In the genomic region with DNA sequence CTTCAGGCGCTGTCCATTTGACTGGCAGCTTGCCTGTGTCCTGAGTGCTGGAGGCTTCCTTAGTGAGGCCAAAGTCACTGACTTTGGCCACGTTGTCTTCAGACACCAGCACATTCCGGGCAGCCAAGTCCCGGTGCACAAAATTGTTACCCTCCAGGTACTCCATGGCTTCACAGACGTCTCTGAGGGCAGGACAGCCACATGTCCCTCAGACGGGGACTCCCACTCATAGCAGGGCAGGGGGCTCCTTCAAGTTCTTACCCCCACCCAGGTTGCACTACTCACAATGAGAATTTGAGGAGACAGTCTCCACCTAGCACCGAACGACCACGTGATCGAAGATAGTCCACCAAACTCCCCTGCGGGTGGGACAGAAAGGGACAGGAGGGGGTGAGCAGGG, we compare ENCODE assay signal across 27 mouse cellular contexts. TPM values are rescaled to one million over a fixed set of nuclear protein-coding genes. Genes with fewer than 3 reads are reported as not detected.
DNase-seq lines count a peak whose midpoint lies in the region; ATAC-seq and TF ChIP-seq lines count a peak whose summit lies in the region.
"Had no signal": no experiment of that assay in that cellular context is flagged by ENCODE, and none has a peak within 500 bp of the region (broad histone marks: within the 10 kb centered on the region; RNA-seq: fewer than 3 reads in every experiment).

No protein-coding gene starts in this region.

- H3K27me3 ChIP-seq in lung, postnatal 0 days (replicated peaks; ENCODE audit: insufficient read depth, low read length): no peaks in the 10 kb centered on the region
- H3K27me3 ChIP-seq: CH12.LX, Patski had no signal

- H3K27ac ChIP-seq in lung, postnatal 0 days (ENCODE audit: low read length): no peak overlapping the region

- H3K4me1 ChIP-seq in lung, postnatal 0 days (ENCODE audit: insufficient read depth, low read depth, low read length): no peaks in the 10 kb centered on the region

- H3K36me3 ChIP-seq in lung, postnatal 0 days (ENCODE audit: insufficient read depth, low read length): peaks cover 29% of the 10 kb centered on the region

- TF ChIP-seq CTCF in lung, postnatal 0 days (IDR thresholded peaks at IDR 0.05): no peak

- no peak overlapping the region for H3K9ac ChIP-seq in lung, postnatal 0 days (replicated peaks; ENCODE audit: low read depth)

- H3K9me3 ChIP-seq in lung, postnatal 0 days (ENCODE audit: low read length): no peaks in the 10 kb centered on the region
- H3K9me3 ChIP-seq: G1E had no signal

- 88% methylated on average over 11 of the region's 11 CpGs for WGBS in lung, postnatal 0 days

- no peak for ATAC-seq in lung, postnatal 0 days
- ATAC-seq: activated CD4-positive, CD25-positive, alpha-beta regulatory T cell, adult 4 months; CD4-positive, CD25-positive, alpha-beta regulatory T cell, adult 4 months; Patski had no signal

- no peak for TF ChIP-seq EP300 in lung, postnatal 0 days (IDR thresholded peaks at IDR 0.05)

- H3K4me2 ChIP-seq in lung, postnatal 0 days (replicated peaks; ENCODE audit: low read depth, low read length): no peak overlapping the region

- peak; percentile 90 for DNase-seq in heart, adult 11 months
- no peak for DNase-seq in heart, adult 18-20 months
- DNase-seq in lung, postnatal 0 days (ENCODE audit: low spot score): peak; percentile 3
- DNase-seq in lung, postnatal 36 days: no peak
- DNase-seq in thymus, postnatal 36 days: peak; percentile 2 to 11
- no peak for DNase-seq in thymus, postnatal 4 days
- DNase-seq: adrenal gland, adult 2 months; adrenal gland, adult 8-10 months; adrenal gland, postnatal 10 days; adrenal gland, postnatal 14 days; adrenal gland, postnatal 25 days; adrenal gland, postnatal 36 days; B cell, adult 2 months; cerebellum, adult 11 months; cerebellum, adult 11-12 months; cerebellum, adult 18-20 months had no signal

- H3K4me3 ChIP-seq in lung, postnatal 0 days (ENCODE audit: low read depth, low read length): no peak overlapping the region

RNA-seq across cellular contexts. Expression of a gene that starts 7.3 kb away (rescaled TPM):
- total RNA-seq in heart, adult 18-20 months (2021): under 1 TPM; 0.15 to 0.23 TPM
- polyA plus RNA-seq in lung, postnatal 0 days (2015; fragmentation: Nextera tagmentation; extraction: Ambion mirVana): not detected in 2 replicates
- total RNA-seq: adrenal gland, adult 18-20 months; adrenal gland, adult 2 months; adrenal gland, adult 8-10 months; adrenal gland, postnatal 10 days; adrenal gland, postnatal 14 days; adrenal gland, postnatal 25 days; adrenal gland, postnatal 36 days; adrenal gland, postnatal 4 days; CH12.LX; G1E had no signal
- polyA plus RNA-seq: activated CD4-positive, CD25-positive, alpha-beta regulatory T cell, adult 4 months; adrenal gland, adult 2 months; G1E had no signal

RNA-seq across cellular contexts. Expression of a gene that starts 21.8 kb away (rescaled TPM):
- total RNA-seq in heart, adult 18-20 months (2021): not detected
- not detected in 2 replicates for polyA plus RNA-seq in lung, postnatal 0 days (2015; fragmentation: Nextera tagmentation; extraction: Ambion mirVana)
- total RNA-seq: adrenal gland, adult 18-20 months; adrenal gland, adult 2 months; adrenal gland, adult 8-10 months; adrenal gland, postnatal 10 days; adrenal gland, postnatal 14 days; adrenal gland, postnatal 25 days; adrenal gland, postnatal 36 days; adrenal gland, postnatal 4 days; CH12.LX; ES-E14; MEL had no signal
- polyA plus RNA-seq: activated CD4-positive, CD25-positive, alpha-beta regulatory T cell, adult 4 months; adrenal gland, adult 2 months; CD4-positive, CD25-positive, alpha-beta regulatory T cell, adult 4 months; G1E had no signal

RNA-seq across cellular contexts. Expression of a gene that starts 25.5 kb away (rescaled TPM):
- 10 to 100 TPM; 23.7 to 30.6 TPM for total RNA-seq in heart, adult 18-20 months (2021)
- polyA plus RNA-seq in lung, postnatal 0 days (2015; fragmentation: Nextera tagmentation; extraction: Ambion mirVana): 25.6 and 27.3 TPM in 2 replicates

RNA-seq across cellular contexts. Expression of a gene that starts 38.6 kb away (rescaled TPM):
- total RNA-seq in heart, adult 18-20 months (2021): 1 to 10 TPM; 8.6 to 9.3 TPM
- polyA plus RNA-seq in lung, postnatal 0 days (2015; fragmentation: Nextera tagmentation; extraction: Ambion mirVana): 7.3 and 7.8 TPM in 2 replicates

RNA-seq across cellular contexts. Expression of a gene that starts 55.6 kb away (rescaled TPM):
- total RNA-seq in heart, adult 18-20 months (2021): not detected
- 0.07 TPM in 1 of 2 replicates, not detected in the other for polyA plus RNA-seq in lung, postnatal 0 days (2015; fragmentation: Nextera tagmentation; extraction: Ambion mirVana)
- total RNA-seq: adrenal gland, postnatal 25 days; CH12.LX; G1E; MEL had no signal
- polyA plus RNA-seq: activated CD4-positive, CD25-positive, alpha-beta regulatory T cell, adult 4 months; brain, embryonic 14.5 days; C2C12; CD4-positive, CD25-positive, alpha-beta regulatory T cell, adult 4 months; G1E; Patski had no signal

Comparison
In these comparisons a context has a peak if more than half of its experiments do, and no peak if none do; other contexts are left out.
1. DNase-seq: peak in heart, adult 11 months (single experiment), lung, postnatal 0 days (single experiment) and thymus, postnatal 36 days (2 of 2); none in heart, adult 18-20 months (0 of 2), lung, postnatal 36 days (single experiment) and thymus, postnatal 4 days (single experiment).